Mouse (Mus musculus): ENCODE results near the gene Rtl1. TPM values are rescaled to one million over a fixed set of nuclear protein-coding genes. Genes with fewer than 3 reads are reported as not detected.

The Rtl1 gene
- polyA plus RNA-seq, 1 experiment from 2014 or later, result 2.2 TPM

DNA sequence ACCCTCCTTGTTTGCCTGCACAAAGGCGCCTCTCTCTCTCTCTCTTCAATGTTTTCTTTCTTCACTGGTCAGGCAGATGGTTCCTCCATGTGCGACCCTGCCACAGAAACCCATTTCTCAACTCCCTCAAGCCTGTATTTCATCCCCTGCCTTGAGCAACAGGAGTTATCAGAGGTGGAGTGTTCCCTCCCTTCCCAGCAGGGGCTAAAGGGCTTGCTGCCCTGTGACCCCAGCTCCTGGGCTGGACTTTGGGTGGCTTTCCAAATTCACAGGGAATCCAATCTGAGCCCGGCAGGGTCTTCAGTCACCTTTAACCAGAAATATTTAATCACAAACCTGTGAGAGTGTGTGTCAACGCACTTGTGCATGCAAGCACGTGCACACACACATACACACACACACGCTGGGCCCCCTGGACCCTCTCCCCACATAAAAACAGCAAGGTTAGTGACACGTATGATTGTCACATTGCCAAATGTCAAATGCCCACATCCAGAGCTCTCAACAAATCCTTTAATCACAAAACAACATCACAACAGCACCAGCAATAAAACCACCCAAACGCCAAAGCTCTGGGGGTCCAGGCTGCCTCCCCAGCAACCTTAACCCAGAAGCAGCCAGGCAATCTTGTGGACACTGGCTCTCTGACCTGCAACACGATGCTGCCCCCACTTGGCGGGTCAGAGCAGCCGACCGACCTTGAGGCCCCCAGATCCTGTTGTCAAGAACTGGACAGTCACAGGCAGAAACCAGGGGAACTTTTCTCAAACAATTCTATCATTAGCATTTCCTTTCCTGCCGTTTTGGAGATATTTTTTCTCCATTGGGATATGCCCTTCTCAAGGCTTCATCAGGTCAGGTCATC is 8.7 kb upstream of the Rtl1 start:
- WGBS, result 41% methylated on average over 13 of the region's 13 CpGs
- Histone ChIP-seq H3K27me3 (0 out of 2 replicates have a peak, but pooled peaks cover 7% of the 10 kb centered on the region), H3K9me3 (peaks cover 8% of the 10 kb centered on the region; the same call in 1 of the 2 replicates), H3K4me1 (peaks cover 19% of the 10 kb centered on the region; the same call in 1 of the 2 replicates), H3K4me3 (no peak overlapping the region), H3K36me3 (peaks cover 76% of the 10 kb centered on the region), H3K9ac (no peak overlapping the region), H3K27ac (peak overlapping the region; percentile 26; the same call in 1 of the 2 replicates), H3K4me2 (replicated peaks) (no peak overlapping the region)
- no peak for ATAC-seq (ENCODE audit: insufficient number of reproducible peaks, insufficient read depth, low FRiP score, low TSS enrichment)

- Histone ChIP-seq H3K36me3 (peaks cover 80% of the 10 kb centered on the region), H3K27me3 (0 out of 2 replicates have a peak, but pooled peaks cover 4% of the 10 kb centered on the region), H3K4me2 (replicated peaks) (no peak overlapping the region), H3K27ac (0 out of 2 replicates have a peak overlapping the region, but pooled peaks have one; percentile 26), H3K4me3 (no peak overlapping the region), H3K4me1 (peaks cover 19% of the 10 kb centered on the region; the same call in 1 of the 2 replicates), H3K9ac (no peak overlapping the region), H3K9me3 (peaks cover 8% of the 10 kb centered on the region; the same call in 1 of the 2 replicates)
- 29% methylated on average over 9 of the region's 9 CpGs for WGBS
- no peak for ATAC-seq (ENCODE audit: insufficient number of reproducible peaks, insufficient read depth, low FRiP score, low TSS enrichment)
Observed at GRCm38 (mm10) chr12:109607953-109608352, 7.8 kb upstream of the Rtl1 start.

- no peak for ATAC-seq (ENCODE audit: insufficient number of reproducible peaks, insufficient read depth, low FRiP score, low TSS enrichment)
- Histone ChIP-seq H3K4me3 (no peak overlapping the region), H3K9ac (no peak overlapping the region), H3K4me2 (replicated peaks) (no peak overlapping the region), H3K4me1 (peaks cover 19% of the 10 kb centered on the region; the same call in 1 of the 2 replicates), H3K27ac (no peak overlapping the region), H3K27me3 (0 out of 2 replicates have a peak, but pooled peaks cover 4% of the 10 kb centered on the region), H3K36me3 (peaks cover 79% of the 10 kb centered on the region), H3K9me3 (peaks cover 8% of the 10 kb centered on the region; the same call in 1 of the 2 replicates)
- 47% methylated on average over 9 of the region's 9 CpGs for WGBS
Observed at GRCm38 (mm10) chr12:109607191-109607590, 7.1 kb upstream of the Rtl1 start.

GRCm38 (mm10) chr12:109604982-109605721 is 5.0 kb upstream of the Rtl1 start:
- Histone ChIP-seq H3K9ac (no peak overlapping the region), H3K4me1 (peaks cover 19% of the 10 kb centered on the region; the same call in 1 of the 2 replicates), H3K27ac (no peak overlapping the region), H3K9me3 (no peaks in the 10 kb centered on the region), H3K27me3 (no peaks in the 10 kb centered on the region), H3K4me2 (replicated peaks) (no peak overlapping the region), H3K36me3 (peaks cover 74% of the 10 kb centered on the region), H3K4me3 (no peak overlapping the region)
- WGBS, result 72% methylated on average over 16 of the region's 16 CpGs
- ATAC-seq (ENCODE audit: insufficient number of reproducible peaks, insufficient read depth, low FRiP score, low TSS enrichment), result peak; percentile 33; the same call in 1 of the 2 replicates

DNA sequence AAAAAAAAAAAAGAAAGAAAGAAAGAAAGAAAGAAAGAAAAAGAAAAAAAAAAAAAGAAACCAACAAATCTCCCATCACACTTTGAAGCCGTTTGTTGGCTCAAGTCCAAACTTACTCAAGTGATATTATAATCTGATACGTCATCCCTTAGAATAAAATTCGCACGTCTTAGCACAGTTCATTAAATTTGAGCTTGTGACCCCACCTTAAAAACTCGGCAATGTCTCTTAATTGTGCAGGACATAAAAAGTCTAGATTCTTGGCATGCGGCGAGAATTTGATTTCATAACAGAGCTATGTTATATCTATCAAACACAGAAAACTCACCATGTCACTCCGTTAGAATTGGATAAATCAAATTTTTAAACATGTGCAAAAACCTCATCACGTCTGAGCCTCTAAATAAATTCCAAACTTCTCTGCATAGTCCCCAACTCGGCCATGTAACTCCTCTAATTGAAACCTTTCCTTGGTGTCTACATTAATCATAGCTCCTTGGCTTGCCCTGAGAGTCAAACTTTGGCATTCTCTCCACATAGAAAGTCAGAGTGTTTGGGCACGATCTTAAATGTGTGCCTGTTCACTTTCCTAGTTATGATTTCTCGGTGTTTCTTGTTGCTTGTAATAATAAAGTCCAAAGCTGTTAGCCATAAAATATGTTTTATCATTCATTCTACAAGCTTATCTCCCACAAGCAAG is 1.4 kb downstream of the Rtl1 start:
- H3K4me1 ChIP-seq, result peaks cover 17% of the 10 kb centered on the region
- WGBS, result 41% methylated on average over 12 of the region's 12 CpGs
- no peaks in the 10 kb centered on the region for H3K27me3 ChIP-seq
- no peak for ATAC-seq (ENCODE audit: insufficient number of reproducible peaks, insufficient read depth, low FRiP score, low TSS enrichment)
- peaks cover 35% of the 10 kb centered on the region for H3K36me3 ChIP-seq
- H3K4me2 ChIP-seq (replicated peaks), result no peak overlapping the region
- no peak overlapping the region for H3K4me3 ChIP-seq
- H3K9me3 ChIP-seq, result no peaks in the 10 kb centered on the region
- H3K9ac ChIP-seq, result no peak overlapping the region
- 0 out of 2 replicates have a peak overlapping the region, but pooled peaks have one; percentile 36 for H3K27ac ChIP-seq

DNA sequence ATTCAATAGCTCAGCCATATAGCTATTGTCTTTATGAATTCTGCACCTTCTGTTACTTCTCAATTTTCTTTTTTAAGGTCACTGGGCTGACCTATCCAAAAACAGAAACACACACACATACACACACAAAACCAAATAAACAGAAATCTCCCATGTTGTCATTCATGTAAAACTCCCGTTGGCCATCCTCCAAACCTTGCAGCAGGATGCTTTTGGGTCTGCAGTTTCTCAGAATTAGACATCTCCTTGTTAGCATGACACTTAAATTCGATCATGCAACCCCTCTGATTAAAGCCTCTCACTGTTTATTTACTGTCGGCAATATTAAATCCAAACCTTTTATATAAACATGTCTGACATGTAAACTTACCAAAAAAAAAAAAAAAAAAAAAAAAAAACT is 3.4 kb downstream of the Rtl1 start:
- H3K27ac ChIP-seq, result peak overlapping the region; percentile 87; the same call in 1 of the 2 replicates
- H3K36me3 ChIP-seq, result peaks cover 44% of the 10 kb centered on the region
- no peak overlapping the region for H3K4me2 ChIP-seq (replicated peaks)
- H3K9ac ChIP-seq, result no peak overlapping the region
- peaks cover 17% of the 10 kb centered on the region for H3K4me1 ChIP-seq
- 29% methylated on average over 3 of the region's 3 CpGs for WGBS
- no peaks in the 10 kb centered on the region for H3K9me3 ChIP-seq
- no peak; the same call in 1 of the 2 replicates for ATAC-seq (ENCODE audit: insufficient number of reproducible peaks, insufficient read depth, low FRiP score, low TSS enrichment)
- H3K27me3 ChIP-seq, result no peaks in the 10 kb centered on the region
- no peak overlapping the region for H3K4me3 ChIP-seq

DNA sequence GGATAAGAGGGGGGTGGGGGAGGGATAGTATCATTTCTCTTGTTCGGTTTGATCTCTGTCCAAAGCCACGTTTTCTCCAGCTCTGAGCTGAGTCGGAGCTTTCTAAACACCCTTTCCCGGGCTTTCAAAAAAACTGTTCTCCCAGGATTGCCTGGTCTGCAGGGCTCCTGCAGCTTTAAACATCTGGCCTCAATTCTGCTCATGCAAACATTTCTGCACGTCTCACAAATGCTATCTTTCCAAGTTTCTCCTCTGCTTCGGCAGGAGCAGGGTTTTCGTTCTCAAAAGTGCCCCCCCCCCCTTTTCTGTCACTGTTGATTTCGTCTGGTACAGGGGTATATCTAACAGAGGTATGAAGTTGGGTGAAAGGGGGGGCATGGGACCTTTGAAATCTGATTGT is 3.9 kb downstream of the Rtl1 start:
- no peak overlapping the region for H3K4me3 ChIP-seq
- H3K27ac ChIP-seq, result peak overlapping the region; percentile 87
- peaks cover 44% of the 10 kb centered on the region for H3K36me3 ChIP-seq
- peaks cover 17% of the 10 kb centered on the region for H3K4me1 ChIP-seq
- H3K27me3 ChIP-seq, result no peaks in the 10 kb centered on the region
- 15% methylated on average over 8 of the region's 8 CpGs for WGBS
- H3K9me3 ChIP-seq, result no peaks in the 10 kb centered on the region
- no peak overlapping the region for H3K4me2 ChIP-seq (replicated peaks)
- peak; percentile 83 for ATAC-seq (ENCODE audit: insufficient number of reproducible peaks, insufficient read depth, low FRiP score, low TSS enrichment)
- H3K9ac ChIP-seq, result no peak overlapping the region

- Histone ChIP-seq H3K9ac (no peak overlapping the region), H3K4me1 (peaks cover 17% of the 10 kb centered on the region), H3K27ac (peak overlapping the region; percentile 87), H3K9me3 (no peaks in the 10 kb centered on the region), H3K27me3 (no peaks in the 10 kb centered on the region), H3K4me2 (replicated peaks) (no peak overlapping the region), H3K36me3 (peaks cover 42% of the 10 kb centered on the region), H3K4me3 (no peak overlapping the region)
- 0 out of 2 replicates have a peak, but pooled peaks have one; percentile 23 for ATAC-seq (ENCODE audit: insufficient number of reproducible peaks, insufficient read depth, low FRiP score, low TSS enrichment)
- 49% methylated on average over 6 of the region's 6 CpGs for WGBS
Observed at GRCm38 (mm10) chr12:109595753-109596152, 4.4 kb downstream of the Rtl1 start.

DNA sequence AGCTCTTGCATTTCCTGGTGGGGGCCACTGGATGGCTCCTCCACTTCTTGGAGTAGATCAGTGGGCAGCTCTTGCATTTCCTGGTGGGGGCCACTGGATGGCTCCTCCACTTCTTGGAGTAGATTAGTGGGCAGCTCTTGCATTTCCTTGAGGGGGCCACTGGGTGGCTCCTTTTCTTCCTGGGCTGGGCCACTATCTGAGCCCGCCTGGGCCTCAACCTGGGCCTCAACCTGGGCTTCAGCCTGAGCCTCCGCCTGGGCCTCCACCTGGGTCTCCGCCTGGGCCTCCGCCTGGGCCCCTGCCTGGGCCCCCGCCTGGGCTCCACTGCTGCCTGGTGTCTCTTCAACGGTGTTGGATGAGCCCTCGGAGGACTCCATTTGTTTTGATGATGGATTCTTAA is 5.2 kb downstream of the Rtl1 start:
- H3K9ac ChIP-seq, result no peak overlapping the region
- H3K36me3 ChIP-seq, result peaks cover 45% of the 10 kb centered on the region
- H3K27me3 ChIP-seq, result no peaks in the 10 kb centered on the region
- no peak overlapping the region for H3K4me3 ChIP-seq
- H3K27ac ChIP-seq, result peak overlapping the region; percentile 87
- no peak for ATAC-seq (ENCODE audit: insufficient number of reproducible peaks, insufficient read depth, low FRiP score, low TSS enrichment)
- no peak overlapping the region for H3K4me2 ChIP-seq (replicated peaks)
- WGBS, result 94% methylated on average over 7 of the region's 7 CpGs
- H3K4me1 ChIP-seq, result peaks cover 17% of the 10 kb centered on the region
- no peaks in the 10 kb centered on the region for H3K9me3 ChIP-seq

DNA sequence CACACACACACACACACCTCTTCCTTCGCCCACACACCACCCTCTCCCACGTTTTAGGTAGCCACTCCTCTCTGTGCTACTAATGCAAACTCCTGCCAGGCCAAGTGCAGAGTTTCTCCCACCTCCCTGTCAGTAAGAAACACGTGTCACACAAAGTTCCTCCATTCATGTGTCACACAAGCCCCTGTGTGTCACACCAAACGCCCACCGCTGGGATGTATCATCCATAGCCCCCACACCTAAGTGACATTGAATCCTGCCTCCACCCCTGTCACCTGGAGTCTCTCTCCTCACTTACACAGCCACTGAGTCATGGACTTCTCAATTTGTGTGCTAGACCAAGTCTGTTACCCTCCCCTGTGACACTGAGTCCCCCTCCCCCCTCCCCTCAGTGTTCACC is 17.9 kb downstream of the Rtl1 start:
- H3K9me3 ChIP-seq, result no peaks in the 10 kb centered on the region
- no peak overlapping the region for H3K4me2 ChIP-seq (replicated peaks)
- no peaks in the 10 kb centered on the region for H3K4me1 ChIP-seq
- 79% methylated on average over 5 of the region's 5 CpGs for WGBS
- no peak overlapping the region for H3K4me3 ChIP-seq
- H3K27me3 ChIP-seq, result no peaks in the 10 kb centered on the region
- H3K9ac ChIP-seq, result no peak overlapping the region
- H3K36me3 ChIP-seq, result peaks cover 35% of the 10 kb centered on the region
- no peak for ATAC-seq (ENCODE audit: insufficient number of reproducible peaks, insufficient read depth, low FRiP score, low TSS enrichment)
- no peak overlapping the region for H3K27ac ChIP-seq

GRCm38 (mm10) chr12:109572259-109572658 is 27.9 kb downstream of the Rtl1 start:
- WGBS, result 89% methylated on average over 4 of the region's 4 CpGs
- H3K27me3 ChIP-seq, result no peaks in the 10 kb centered on the region
- no peak overlapping the region for H3K4me2 ChIP-seq (replicated peaks)
- H3K36me3 ChIP-seq, result peaks cover 78% of the 10 kb centered on the region
- no peaks in the 10 kb centered on the region for H3K4me1 ChIP-seq
- H3K4me3 ChIP-seq, result no peak overlapping the region
- H3K9ac ChIP-seq, result no peak overlapping the region
- no peaks in the 10 kb centered on the region for H3K9me3 ChIP-seq
- ATAC-seq (ENCODE audit: insufficient number of reproducible peaks, insufficient read depth, low FRiP score, low TSS enrichment), result no peak
- H3K27ac ChIP-seq, result no peak overlapping the region
